Mouse (Mus musculus): Measurements from ENCODE around the gene Mob4.

- no peak for TF ChIP-seq POLR2A (IDR thresholded peaks at IDR 0.05; ENCODE audit: extremely low read depth, insufficient read depth, low read length)
- no peak for TF ChIP-seq CTCF (IDR thresholded peaks at IDR 0.05; ENCODE audit: extremely low read depth, insufficient read depth, low read length)
These were observed 31.8 kb downstream of the Mob4 start for GRCm38 (mm10) chr1:55162781-55163180.

Data from cortical plate, adult 2 months (tissue).